Mouse (Mus musculus): Measurements from ENCODE around the gene Ccdc42.

GRCm38 (mm10) chr11:68609910-68610566 is 23.2 kb downstream of the Ccdc42 start:
- TF ChIP-seq CTCF (IDR thresholded peaks at IDR 0.05 in 2 of 3, conservative IDR thresholded peaks at IDR 0.05 in 1 of 3; ENCODE audit: control insufficient read depth in 1 of 3, insufficient read depth in 1 of 3, low read depth in 2 of 3, low read length in 3 of 3, poor library complexity in 1 of 3, severe bottlenecking in 1 of 3) (no peak), POLR2A (IDR thresholded peaks at IDR 0.05; ENCODE audit: control insufficient read depth in 1 of 2, insufficient read depth in 1 of 2, low read depth in 1 of 2, low read length in 2 of 2, poor library complexity in 1 of 2) (no peak), MAFK (IDR thresholded peaks at IDR 0.05; ENCODE audit: borderline replicate concordance, low read depth, low read length) (no peak), ZC3H11A (IDR thresholded peaks at IDR 0.05; ENCODE audit: low read depth, low read length) (no peak), CHD2 (IDR thresholded peaks at IDR 0.05; ENCODE audit: low read length) (no peak)

Measured in MEL (cell line).